Mouse (Mus musculus): Measurements from ENCODE around the gene Aig1.

Aig1 gene

GRCm38 (mm10) chr10:13693276-13693675 is 175.5 kb downstream of the Aig1 start:
- DNase-seq: no peak

GRCm38 (mm10) chr10:13690773-13691172 is 178.0 kb downstream of the Aig1 start:
- DNase-seq: no peak

GRCm38 (mm10) chr10:13689841-13690590 is 178.8 kb downstream of the Aig1 start:
- DNase-seq: no peak

- DNase-seq: no peak
Measured at GRCm38 (mm10) chr10:13688386-13689120, 180.2 kb downstream of the Aig1 start.

- no peak for DNase-seq
Measured at GRCm38 (mm10) chr10:13687182-13687810, 181.5 kb downstream of the Aig1 start.

- DNase-seq: no peak
Measured at GRCm38 (mm10) chr10:13686127-13686526, 182.7 kb downstream of the Aig1 start.

- no peak for DNase-seq
Measured at GRCm38 (mm10) chr10:13685366-13685765, 183.4 kb downstream of the Aig1 start.

- DNase-seq: no peak
Measured at GRCm38 (mm10) chr10:13684452-13684851, 184.3 kb downstream of the Aig1 start.

- DNase-seq: no peak
Measured at GRCm38 (mm10) chr10:13682565-13682964, 186.2 kb downstream of the Aig1 start.

- no peak for DNase-seq
Measured at GRCm38 (mm10) chr10:13677440-13677839, 191.3 kb downstream of the Aig1 start.

GRCm38 (mm10) chr10:13675033-13675379 is 193.8 kb downstream of the Aig1 start:
- no peak for DNase-seq

GRCm38 (mm10) chr10:13674304-13675032 is 194.3 kb downstream of the Aig1 start:
- no peak for DNase-seq

- no peak for DNase-seq
Measured at GRCm38 (mm10) chr10:13667166-13667696, 201.5 kb downstream of the Aig1 start.

GRCm38 (mm10) chr10:13663476-13663875 is 205.3 kb downstream of the Aig1 start:
- no peak for DNase-seq

GRCm38 (mm10) chr10:13659778-13660177 is 209.0 kb downstream of the Aig1 start:
- DNase-seq: no peak

GRCm38 (mm10) chr10:13653739-13654462 is 214.9 kb downstream of the Aig1 start:
- no peak for DNase-seq

GRCm38 (mm10) chr10:13653326-13653725 is 215.5 kb downstream of the Aig1 start:
- DNase-seq: no peak

GRCm38 (mm10) chr10:13652061-13652460 is 216.7 kb downstream of the Aig1 start:
- DNase-seq: no peak

GRCm38 (mm10) chr10:13641750-13642149 is 227.0 kb downstream of the Aig1 start:
- DNase-seq: peak; percentile 15

GRCm38 (mm10) chr10:13631796-13632195 is 237.0 kb downstream of the Aig1 start:
- no peak for DNase-seq

GRCm38 (mm10) chr10:13623735-13624134 is 245.0 kb downstream of the Aig1 start:
- DNase-seq: no peak

- DNase-seq: peak; percentile 59
Measured at GRCm38 (mm10) chr10:13600926-13601325, 267.9 kb downstream of the Aig1 start.
